Mouse (Mus musculus): ENCODE data around the gene Gpr35. TPM values are rescaled to one million over a fixed set of nuclear protein-coding genes. Genes with fewer than 3 reads are reported as not detected.

Gpr35 gene
- polyA plus RNA-seq, 1 experiment from 2014 or later = 7.7 TPM

DNA sequence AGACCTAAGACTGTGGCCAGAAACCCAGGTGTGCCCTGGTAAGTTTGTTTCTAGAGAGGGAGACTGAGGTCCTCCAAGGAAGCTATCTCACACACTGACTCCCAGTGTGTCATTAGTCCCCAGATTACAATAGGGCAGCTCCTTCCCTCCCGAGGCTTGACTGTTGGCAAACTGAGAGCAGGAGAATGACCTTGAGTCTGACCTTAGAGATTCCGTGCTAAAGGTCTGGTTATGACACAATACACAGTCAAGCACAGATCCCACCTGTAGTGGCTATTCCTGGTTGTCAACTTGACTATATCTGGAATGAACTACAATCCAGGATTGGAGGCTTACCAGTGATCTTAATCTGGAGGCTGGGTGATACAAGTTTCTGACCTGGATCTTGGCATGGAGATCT, 79.4 kb downstream of the Gpr35 start:
- Histone ChIP-seq H3K9ac (no peak overlapping the region), H3K27ac (no peak overlapping the region), H3K4me2 (no peak overlapping the region), H3K4me1 (no peaks in the 10 kb centered on the region), H3K9me3 (no peaks in the 10 kb centered on the region), H3K36me3 (no peaks in the 10 kb centered on the region), H3K4me3 (replicated peaks) (no peak overlapping the region), H3K27me3 (replicated peaks) (no peaks in the 10 kb centered on the region)
- no peak for ATAC-seq (ENCODE audit: insufficient read depth, low FRiP score, low read depth)
- 53% methylated on average over 2 of the region's 2 CpGs for WGBS

DNA sequence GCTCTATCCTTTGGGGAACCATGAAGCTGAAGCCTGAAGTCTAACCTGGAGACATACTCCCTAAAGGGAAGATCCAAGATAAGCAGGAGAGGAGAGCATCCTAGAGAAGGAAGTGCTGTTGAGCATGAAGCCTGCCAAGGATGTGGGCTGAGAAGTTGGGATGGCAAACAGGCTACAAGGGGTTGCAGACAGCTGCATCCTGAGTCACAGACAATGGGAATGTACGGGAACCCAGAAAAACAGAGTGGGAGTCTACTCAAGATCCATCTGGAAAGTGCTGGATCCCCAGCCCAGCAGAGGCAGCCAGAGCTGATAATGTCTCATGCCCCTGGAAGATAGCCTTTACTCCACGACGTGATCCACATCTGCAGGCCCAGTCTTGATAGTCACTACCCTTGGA, 80.5 kb downstream of the Gpr35 start:
- Histone ChIP-seq H3K4me3 (replicated peaks) (no peak overlapping the region), H3K4me2 (no peak overlapping the region), H3K9ac (no peak overlapping the region), H3K27me3 (replicated peaks) (no peaks in the 10 kb centered on the region), H3K4me1 (no peaks in the 10 kb centered on the region), H3K27ac (no peak overlapping the region), H3K9me3 (no peaks in the 10 kb centered on the region), H3K36me3 (no peaks in the 10 kb centered on the region)
- no peak for ATAC-seq (ENCODE audit: insufficient read depth, low FRiP score, low read depth)
- WGBS = 77% methylated on average over 3 of the region's 3 CpGs

DNA sequence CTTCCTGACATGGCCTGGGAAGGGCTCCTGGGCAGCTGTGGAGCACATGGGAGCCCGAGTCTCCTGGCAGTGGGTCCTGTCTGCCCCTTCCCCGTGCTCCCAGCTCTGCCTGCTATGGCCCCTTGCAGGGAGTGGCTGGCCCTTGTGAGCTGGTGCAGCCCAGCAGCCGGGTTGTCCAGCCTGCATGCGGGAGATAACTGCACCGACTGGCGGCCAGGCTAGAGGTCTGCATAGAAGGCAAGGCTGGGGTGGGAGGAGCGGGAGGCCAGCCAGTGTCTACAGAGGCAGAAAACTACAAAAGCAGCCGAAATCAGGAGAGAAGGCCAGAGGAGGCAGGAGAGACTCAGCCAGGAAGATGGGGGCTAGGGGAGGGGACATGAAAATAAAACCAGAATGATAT, 83.3 kb downstream of the Gpr35 start:
- H3K27me3 ChIP-seq (replicated peaks) = no peaks in the 10 kb centered on the region
- peak; percentile 80; the same call in 1 of the 2 replicates for ATAC-seq (ENCODE audit: insufficient read depth, low FRiP score, low read depth)

DNA sequence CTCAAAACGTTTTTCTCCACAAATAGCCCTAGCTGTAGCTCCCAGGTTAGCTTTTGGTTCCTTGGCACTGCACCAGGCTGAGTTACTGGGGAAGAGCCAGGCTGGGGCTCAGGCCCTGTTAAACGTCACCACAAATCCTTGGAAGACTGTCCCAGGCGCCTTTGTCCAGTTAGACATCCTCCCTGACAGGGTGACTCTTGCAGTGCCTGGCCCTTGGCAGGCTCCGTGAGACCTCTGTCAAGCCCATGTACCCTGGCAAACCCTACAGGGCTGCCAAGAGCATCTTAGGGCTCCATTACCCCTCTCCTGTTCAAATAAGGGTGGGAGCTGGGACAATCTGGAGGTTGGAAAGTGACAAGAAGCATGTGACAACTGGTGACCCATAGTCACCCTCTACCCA, 85.3 kb downstream of the Gpr35 start:
- WGBS = 71% methylated on average over 4 of the region's 4 CpGs
- no peak for ATAC-seq (ENCODE audit: insufficient read depth, low FRiP score, low read depth)

More for the DNA sequence above, 83.3 kb downstream of the Gpr35 start:
- Histone ChIP-seq H3K9ac (no peak overlapping the region), H3K4me2 (no peak overlapping the region), H3K9me3 (no peaks in the 10 kb centered on the region), H3K36me3 (no peaks in the 10 kb centered on the region), H3K4me3 (replicated peaks) (no peak overlapping the region), H3K27ac (no peak overlapping the region), H3K4me1 (no peaks in the 10 kb centered on the region)
- 41% methylated on average over 8 of the region's 8 CpGs for WGBS

More for the DNA sequence above, 85.3 kb downstream of the Gpr35 start:
- Histone ChIP-seq H3K9ac (no peak overlapping the region), H3K4me2 (no peak overlapping the region), H3K27ac (no peak overlapping the region), H3K4me3 (replicated peaks) (no peak overlapping the region), H3K36me3 (no peaks in the 10 kb centered on the region), H3K4me1 (no peaks in the 10 kb centered on the region), H3K27me3 (replicated peaks) (no peaks in the 10 kb centered on the region), H3K9me3 (no peaks in the 10 kb centered on the region)

Other genes starting within 250 kb of the Gpr35 start
- 48.7 TPM in 2 replicates for gene Gpc1, start 119.2 kb upstream of the Gpr35 start, polyA plus RNA-seq (2015; fragmentation: Nextera tagmentation; extraction: Ambion mirVana)
- gene Ankmy1, start 48.0 kb upstream of the Gpr35 start, polyA plus RNA-seq (2015; fragmentation: Nextera tagmentation; extraction: Ambion mirVana) = 0.19 and 0.34 TPM in 2 replicates
- 12.8 and 15.9 TPM in 2 replicates for gene Dusp28, start 43.9 kb upstream of the Gpr35 start, polyA plus RNA-seq (2015; fragmentation: Nextera tagmentation; extraction: Ambion mirVana)
- 44.0 and 45.5 TPM in 2 replicates for gene Rnpepl1, start 40.1 kb upstream of the Gpr35 start, polyA plus RNA-seq (2015; fragmentation: Nextera tagmentation; extraction: Ambion mirVana)
- gene Capn10, start 16.5 kb upstream of the Gpr35 start, polyA plus RNA-seq (2015; fragmentation: Nextera tagmentation; extraction: Ambion mirVana) = 35.5 and 35.9 TPM in 2 replicates
- 8.5 and 9.6 TPM in 2 replicates for gene Aqp12, start 55.5 kb downstream of the Gpr35 start, polyA plus RNA-seq (2015; fragmentation: Nextera tagmentation; extraction: Ambion mirVana)
- 15.2 and 18.3 TPM in 2 replicates for gene Kif1a, start 151.1 kb downstream of the Gpr35 start, polyA plus RNA-seq (2015; fragmentation: Nextera tagmentation; extraction: Ambion mirVana)
- gene Agxt, start 184.4 kb downstream of the Gpr35 start, polyA plus RNA-seq (2015; fragmentation: Nextera tagmentation; extraction: Ambion mirVana) = 0.44 and 0.54 TPM in 2 replicates
- gene 2310007B03Rik, start 210.1 kb downstream of the Gpr35 start, polyA plus RNA-seq (2015; fragmentation: Nextera tagmentation; extraction: Ambion mirVana) = 4.6 and 8.2 TPM in 2 replicates
- 0.15 and 0.21 TPM in 2 replicates for gene Crocc2, start 217.9 kb downstream of the Gpr35 start, polyA plus RNA-seq (2015; fragmentation: Nextera tagmentation; extraction: Ambion mirVana)